Mouse (Mus musculus) ES-E14 (cell line): ENCODE measurements around the gene Tpcn2. TPM values are rescaled to one million over a fixed set of nuclear protein-coding genes. Genes with fewer than 3 reads are reported as not detected.

ENCODE experiments used
- DNase-seq: peaks from one replicate; pipeline ENCODE4 v3.0.0-alpha.2; 2013; ENCODE audit warnings: low read depth, low spot score
- H3K27ac ChIP-seq: 2 replicates; pipeline ENCODE4 v1.5.1; 2012; ENCODE audit warnings: low read depth, mild to moderate bottlenecking, low read length, moderate library complexity, mixed read lengths; ENCODE audit not compliant: poor library complexity, insufficient read depth, severe bottlenecking
- H3K36me3 ChIP-seq: 2 replicates; pipeline ENCODE4 v1.6.1; 2012; ENCODE audit warnings: mild to moderate bottlenecking, low read length, moderate library complexity, mixed read lengths; ENCODE audit not compliant: control insufficient read depth, poor library complexity, insufficient read depth, severe bottlenecking
- H3K4me1 ChIP-seq, 2 experiments: fragments of 150-350 bp in 1 of 2; sonication (generic) in 1 of 2; 2 replicates each; pipeline ENCODE4 v1.6.1; 2012; ENCODE audit warnings: low read length in 2 of 2, mild to moderate bottlenecking in 1 of 2, mixed read lengths in 1 of 2; ENCODE audit not compliant: control insufficient read depth in 2 of 2, insufficient read depth in 2 of 2, poor library complexity in 1 of 2
- H3K4me3 ChIP-seq, 2 experiments: fragments of 150-350 bp in 1 of 2; sonication (generic) in 1 of 2; 2 replicates each; pipeline ENCODE4 v1.5.1; 2012; ENCODE audit warnings: low read length in 2 of 2, low read depth in 1 of 2, mild to moderate bottlenecking in 1 of 2, mixed read lengths in 1 of 2; ENCODE audit not compliant: insufficient read depth in 1 of 2, poor library complexity in 1 of 2, severe bottlenecking in 1 of 2
- H3K9ac ChIP-seq: 2 replicates; pipeline ENCODE4 v1.6.1; 2012; ENCODE audit warnings: low read depth, mild to moderate bottlenecking, low read length, mixed read lengths; ENCODE audit not compliant: poor library complexity, insufficient read depth, severe bottlenecking
- H3K9me3 ChIP-seq: fragments of 150-350 bp; sonication (generic); 2 replicates; pipeline ENCODE4 v1.6.1; 2012; ENCODE audit warnings: low read depth, mild to moderate bottlenecking, low read length; ENCODE audit not compliant: control insufficient read depth, insufficient read depth
- CHD2 ChIP-seq: IDR thresholded peaks from 2 replicates; pipeline ENCODE4 v1.6.1; 2014; ENCODE audit warnings: mild to moderate bottlenecking, low read depth, low read length, inconsistent platforms
- HCFC1 ChIP-seq: IDR thresholded peaks from 2 replicates; pipeline ENCODE4 v1.6.1; 2012; ENCODE audit warnings: low read length, inconsistent platforms, borderline replicate concordance; ENCODE audit not compliant: insufficient read depth
- MAFK ChIP-seq: IDR thresholded peaks from 2 replicates; pipeline ENCODE4 v1.6.1; 2014; ENCODE audit warnings: mild to moderate bottlenecking, low read depth, low read length, inconsistent platforms; ENCODE audit not compliant: insufficient read depth
- ZC3H11A ChIP-seq: IDR thresholded peaks from 2 replicates; pipeline ENCODE4 v1.6.1; 2012; ENCODE audit warnings: low read depth, mild to moderate bottlenecking, inconsistent platforms, low read length, borderline replicate concordance
- ZNF384 ChIP-seq: IDR thresholded peaks from 2 replicates; pipeline ENCODE4 v1.6.1; 2012; ENCODE audit warnings: low read depth, low read length, inconsistent platforms
- in situ Hi-C, 2 experiments: fragments of 600-800 bp; cut with MboI; formaldehyde crosslinking; loops; one replicate each; pipeline ENCODE4 v1.15.1; 2025; ENCODE audit warnings: low sequenced_read_pairs in 2 of 2, inconsistent platforms in 1 of 2; ENCODE audit not compliant: unreplicated experiment in 2 of 2
- total RNA-seq: library from RNA; depleted of rRNA; stranded (reverse); fragments of 300-350 nt; gene quantifications from 2 replicates; pipeline ENCODE4 v1.2.3, GENCODE M21; 2012

The Tpcn2 gene
- total RNA-seq, 1 experiment: 10.1 TPM

- no peaks in the 10 kb centered on the region for H3K9me3 ChIP-seq
- no peak overlapping the region for H3K9ac ChIP-seq
- in situ Hi-C loops: no loop called here
- H3K36me3 ChIP-seq: no peaks in the 10 kb centered on the region; the same call in 1 of the 2 replicates
- TF ChIP-seq ZC3H11A (no peak), ZNF384 (no peak), CHD2 (no peak), HCFC1 (no peak), MAFK (no peak)
- DNase-seq: no peak
- H3K4me3 ChIP-seq: no peak overlapping the region
- peaks cover 0 to 4% of the 10 kb centered on the region in 2 experiments; a peak in 1 of 4 replicates for H3K4me1 ChIP-seq
- H3K27ac ChIP-seq: no peak overlapping the region
These were observed 137.4 kb downstream of the Tpcn2 start for GRCm38 (mm10) chr7:145146252-145146930.

DNA sequence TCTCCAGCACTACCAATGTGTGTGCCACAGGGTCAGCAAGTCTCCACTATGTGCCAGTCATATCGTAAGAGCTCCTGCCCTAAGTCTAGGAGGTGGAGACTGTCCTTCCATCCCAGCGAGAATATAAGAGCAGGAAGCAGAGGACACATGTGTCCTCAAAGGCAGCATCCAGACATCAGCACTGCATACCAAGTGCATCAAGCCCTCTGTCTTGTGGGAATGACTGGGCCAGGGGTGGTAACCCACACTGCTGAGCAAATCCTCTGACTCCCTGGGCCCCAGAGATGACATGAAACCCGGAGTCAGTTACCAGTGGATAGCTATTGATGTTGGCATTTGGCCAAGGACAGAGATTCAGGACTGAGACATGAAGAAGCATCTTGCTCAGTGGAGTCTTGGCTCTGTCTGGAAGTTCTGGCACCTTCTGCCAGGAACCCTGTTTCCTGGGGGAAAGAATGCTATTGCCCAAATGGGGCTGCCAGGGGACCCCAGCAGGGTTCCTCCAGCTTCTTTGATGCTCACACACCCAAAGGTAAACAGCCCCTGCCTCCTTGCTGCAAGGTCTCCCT, 140.2 kb downstream of the Tpcn2 start:
- in situ Hi-C loops: no loop called here
- H3K27ac ChIP-seq: no peak overlapping the region
- H3K36me3 ChIP-seq: no peaks in the 10 kb centered on the region
- DNase-seq: no peak
- TF ChIP-seq CHD2 (no peak), ZNF384 (no peak), ZC3H11A (no peak), HCFC1 (no peak), MAFK (no peak)
- peaks cover 2% of the 10 kb centered on the region; the same call in 1 of the 2 replicates for H3K9me3 ChIP-seq
- peaks cover 2 to 9% of the 10 kb centered on the region in 2 experiments; a peak in 2 of 4 replicates for H3K4me1 ChIP-seq
- H3K4me3 ChIP-seq: no peak overlapping the region
- no peak overlapping the region for H3K9ac ChIP-seq

DNA sequence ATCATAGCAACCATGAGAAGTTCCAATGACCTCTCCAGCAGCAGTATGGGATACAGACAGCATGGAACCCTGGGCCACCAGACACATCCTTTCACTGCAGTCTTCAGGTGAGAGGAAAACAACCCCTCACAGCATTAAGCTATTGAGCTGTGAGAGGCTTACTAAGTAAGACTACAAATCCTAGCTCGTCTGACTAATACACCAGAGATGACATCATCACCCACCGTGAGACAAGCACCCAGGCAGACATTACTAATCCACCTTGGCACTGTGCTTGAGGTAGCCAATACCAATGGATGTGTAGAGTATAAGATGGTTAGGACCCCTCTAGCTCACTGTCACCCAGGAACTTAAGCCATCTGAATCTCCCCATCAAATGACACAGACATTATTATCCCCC, 143.2 kb downstream of the Tpcn2 start:
- in situ Hi-C loops: no loop called here
- TF ChIP-seq HCFC1: no peak
- no peak for TF ChIP-seq ZNF384
- no peak for TF ChIP-seq ZC3H11A
- TF ChIP-seq CHD2: no peak
- no peak for TF ChIP-seq MAFK
- DNase-seq: no peak
- H3K27ac ChIP-seq: no peak overlapping the region
- no peak overlapping the region for H3K9ac ChIP-seq
- no peaks in the 10 kb centered on the region for H3K36me3 ChIP-seq
- H3K4me1 ChIP-seq: peaks cover 12 to 18% of the 10 kb centered on the region in 2 experiments
- no peak overlapping the region for H3K4me3 ChIP-seq
- H3K9me3 ChIP-seq: peaks cover 2% of the 10 kb centered on the region

GRCm38 (mm10) chr7:145139576-145139975, 144.2 kb downstream of the Tpcn2 start:
- in situ Hi-C loops: no loop called here
- no peaks in the 10 kb centered on the region for H3K36me3 ChIP-seq
- H3K4me1 ChIP-seq: peaks cover 15 to 22% of the 10 kb centered on the region in 2 experiments
- H3K27ac ChIP-seq: peak overlapping the region; percentile 96
- H3K9ac ChIP-seq: no peak overlapping the region
- peak overlapping the region in 1 of 2 experiments; percentile 10; a peak in 1 of 4 replicates for H3K4me3 ChIP-seq
- H3K9me3 ChIP-seq: peaks cover 2% of the 10 kb centered on the region
- TF ChIP-seq CHD2 (no peak), ZNF384 (no peak), HCFC1 (no peak), ZC3H11A (no peak), MAFK (no peak)
- DNase-seq: no peak
